Mouse (Mus musculus): ENCODE data around the gene Pkp4. TPM values are rescaled to one million over a fixed set of nuclear protein-coding genes. Genes with fewer than 3 reads are reported as not detected.

Pkp4 gene
- polyA plus RNA-seq, 1 experiment from 2014 or later: 15.0 TPM

DNA sequence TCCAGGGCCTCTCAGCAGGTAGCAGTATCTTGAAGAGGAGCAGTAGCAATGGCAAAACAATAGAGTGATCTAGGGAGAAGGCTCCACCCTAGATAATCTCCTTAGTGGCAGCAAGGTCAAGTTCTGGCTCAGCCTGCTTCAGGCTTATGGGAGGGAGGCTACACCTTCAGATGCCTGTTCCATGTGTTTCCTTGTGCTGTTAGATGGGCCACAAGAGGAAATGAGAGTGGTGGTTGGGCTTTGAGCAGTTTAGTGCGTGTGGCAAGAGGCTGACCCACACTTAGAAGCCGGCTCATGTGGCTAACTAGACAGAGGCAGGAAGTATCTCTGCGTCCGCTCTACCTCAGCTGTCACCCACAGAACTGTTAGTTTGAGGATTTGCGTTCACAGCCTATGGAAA, 70.9 kb downstream of the Pkp4 start:
- Histone ChIP-seq H3K4me3 (no peak overlapping the region), H3K9me3 (replicated peaks) (no peaks in the 10 kb centered on the region), H3K27me3 (ENCODE audit: low read depth, poor library complexity, severe bottlenecking) (no peaks in the 10 kb centered on the region), H3K4me1 (peaks cover 5% of the 10 kb centered on the region; the same call in 1 of the 2 replicates), H3K27ac (no peak overlapping the region), H3K36me3 (peaks cover 5% of the 10 kb centered on the region; the same call in 1 of the 2 replicates)
- WGBS: 89% methylated on average over 5 of the region's 5 CpGs
- DNase-seq (ENCODE audit: low spot score): no peak

DNA sequence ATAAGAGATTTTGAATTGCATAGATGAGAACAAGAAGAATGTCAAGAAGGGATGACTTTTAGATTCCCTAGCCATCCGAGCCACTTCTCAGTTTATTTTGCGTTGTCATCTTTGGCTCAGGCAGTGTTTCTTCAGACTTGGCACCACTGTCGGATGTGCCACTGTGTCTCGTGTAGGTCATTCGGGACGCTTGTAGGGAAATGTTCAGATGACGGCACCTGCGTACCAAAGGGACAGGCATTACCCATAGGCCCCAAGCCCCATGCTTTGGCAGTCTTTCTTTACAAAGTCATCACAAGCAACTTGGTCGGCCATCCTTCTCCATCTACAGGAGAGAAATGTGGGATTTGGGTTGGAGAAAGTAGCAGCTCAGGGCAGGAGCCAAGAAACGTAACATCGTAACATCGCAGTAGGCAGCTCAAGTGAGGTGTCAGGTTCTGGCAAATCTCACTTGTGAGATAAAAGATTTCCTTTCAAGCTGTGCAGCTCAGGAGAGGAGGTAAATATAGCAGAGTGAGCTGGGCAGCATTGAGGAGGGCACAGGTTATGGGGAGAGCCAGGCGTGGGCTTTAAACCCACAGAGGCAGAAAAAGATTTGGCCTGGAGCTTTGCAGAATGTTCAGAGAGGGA, 72.8 kb downstream of the Pkp4 start:
- Histone ChIP-seq H3K4me1 (peaks cover 5% of the 10 kb centered on the region; the same call in 1 of the 2 replicates), H3K27me3 (ENCODE audit: low read depth, poor library complexity, severe bottlenecking) (no peaks in the 10 kb centered on the region), H3K27ac (no peak overlapping the region), H3K9me3 (replicated peaks) (0 out of 2 replicates have a peak, but pooled peaks cover under 1% of the 10 kb centered on the region), H3K4me3 (no peak overlapping the region), H3K36me3 (peaks cover 7% of the 10 kb centered on the region; the same call in 1 of the 2 replicates)
- WGBS: 95% methylated on average over 13 of the region's 13 CpGs
- DNase-seq (ENCODE audit: low spot score): no peak

DNA sequence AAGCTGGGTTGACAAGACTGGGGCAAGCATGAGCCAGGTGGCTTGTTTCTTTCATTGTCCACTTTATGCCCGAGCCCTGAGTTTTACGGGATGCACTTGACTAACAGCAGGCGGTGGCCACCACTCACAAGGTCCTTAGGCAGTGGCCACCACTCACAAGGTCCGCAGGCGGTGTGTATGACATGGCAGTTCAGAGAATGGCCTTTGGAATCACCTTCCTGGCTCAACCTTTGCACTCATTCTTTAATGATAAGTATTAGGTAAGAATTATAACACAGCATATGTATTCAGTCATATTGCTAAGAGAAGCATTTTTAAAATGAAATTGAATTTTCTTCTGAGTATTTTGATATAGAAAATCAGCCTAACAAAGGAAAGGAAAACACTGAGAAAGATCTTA, 73.3 kb downstream of the Pkp4 start:
- WGBS: 93% methylated on average over 5 of the region's 5 CpGs

DNA sequence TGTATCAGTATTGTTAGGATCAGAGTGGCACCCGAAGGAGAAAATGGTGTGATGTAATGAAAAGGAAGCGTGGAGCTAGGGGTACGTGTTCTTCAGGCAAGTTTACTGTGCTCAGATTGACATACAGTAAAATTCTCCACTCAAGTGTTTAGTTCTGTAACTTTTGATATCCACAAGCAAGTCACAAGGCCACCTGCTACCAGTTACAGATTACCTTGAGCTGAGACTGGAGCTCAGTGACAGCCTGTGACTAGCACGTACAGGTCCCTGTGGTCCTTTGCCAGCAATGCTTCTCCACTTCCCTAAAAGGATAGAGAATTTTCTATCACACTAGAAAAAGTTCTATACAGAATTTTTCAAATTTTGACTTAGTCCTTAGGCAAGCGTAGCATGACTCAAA, 73.9 kb downstream of the Pkp4 start:
- 97% methylated on average over 5 of the region's 5 CpGs for WGBS
- Histone ChIP-seq H3K4me1 (peaks cover 5% of the 10 kb centered on the region; the same call in 1 of the 2 replicates), H3K9me3 (replicated peaks) (0 out of 2 replicates have a peak, but pooled peaks cover 2% of the 10 kb centered on the region), H3K27ac (no peak overlapping the region), H3K36me3 (peaks cover 9% of the 10 kb centered on the region; the same call in 1 of the 2 replicates), H3K4me3 (no peak overlapping the region), H3K27me3 (ENCODE audit: low read depth, poor library complexity, severe bottlenecking) (no peaks in the 10 kb centered on the region)
- no peak for DNase-seq (ENCODE audit: low spot score)

More for the DNA sequence above, 73.3 kb downstream of the Pkp4 start:
- H3K9me3 ChIP-seq (replicated peaks): 0 out of 2 replicates have a peak, but pooled peaks cover 2% of the 10 kb centered on the region
- no peak for DNase-seq (ENCODE audit: low spot score)
- no peaks in the 10 kb centered on the region for H3K27me3 ChIP-seq (ENCODE audit: low read depth, poor library complexity, severe bottlenecking)
- H3K4me3 ChIP-seq: no peak overlapping the region
- peaks cover 9% of the 10 kb centered on the region; the same call in 1 of the 2 replicates for H3K36me3 ChIP-seq
- no peak overlapping the region for H3K27ac ChIP-seq
- H3K4me1 ChIP-seq: peaks cover 5% of the 10 kb centered on the region; the same call in 1 of the 2 replicates

DNA sequence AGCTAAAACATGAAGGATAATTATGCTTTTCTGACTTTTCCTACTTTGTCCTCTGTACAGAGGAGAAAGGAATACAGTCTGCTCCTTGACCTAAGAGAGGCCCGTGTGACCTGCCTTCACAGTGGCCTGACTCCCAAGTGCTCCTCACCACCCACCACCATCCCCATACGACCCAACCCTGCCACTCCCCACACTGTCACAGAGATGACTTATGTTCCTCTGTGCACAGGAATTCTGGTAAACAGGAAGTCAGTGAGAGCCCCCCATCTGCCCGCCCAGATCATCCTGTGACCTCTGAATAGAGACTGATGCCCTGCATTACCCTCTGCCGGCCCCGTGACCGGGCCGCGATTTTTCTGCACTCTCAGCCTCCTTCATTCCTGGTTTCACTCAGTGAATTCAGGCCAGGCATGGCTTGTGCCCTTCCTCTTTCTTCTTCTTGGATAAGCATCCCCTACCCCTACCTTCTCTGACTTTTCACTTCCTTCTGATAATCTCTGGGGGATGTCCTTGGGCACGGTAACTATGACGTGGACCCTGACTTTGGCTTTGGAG, 79.3 kb downstream of the Pkp4 start:
- WGBS: 70% methylated on average over 10 of the region's 10 CpGs
- peaks cover 7% of the 10 kb centered on the region; the same call in 1 of the 2 replicates for H3K36me3 ChIP-seq

DNA sequence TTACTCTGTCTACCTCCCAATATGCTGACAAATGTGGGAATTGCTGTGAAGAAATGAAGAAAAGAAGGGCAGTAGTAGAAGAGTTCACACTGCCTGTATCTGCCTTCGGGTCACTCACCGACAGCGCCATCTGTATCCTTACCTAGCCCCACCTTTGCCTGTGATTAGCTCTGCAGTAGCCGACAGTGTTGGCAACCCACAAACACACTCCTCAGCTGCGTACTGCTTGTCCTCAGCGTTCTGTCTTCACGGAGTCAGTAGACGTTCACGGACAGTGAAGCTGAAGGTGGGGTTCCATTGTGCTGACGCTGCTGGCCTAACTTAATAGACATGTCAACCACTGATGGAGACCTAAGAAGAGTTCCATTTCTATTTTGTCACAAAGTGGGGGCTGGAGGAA, 81.5 kb downstream of the Pkp4 start:
- Histone ChIP-seq H3K36me3 (peaks cover 7% of the 10 kb centered on the region; the same call in 1 of the 2 replicates), H3K27me3 (ENCODE audit: low read depth, poor library complexity, severe bottlenecking) (no peaks in the 10 kb centered on the region), H3K9me3 (replicated peaks) (0 out of 2 replicates have a peak, but pooled peaks cover 2% of the 10 kb centered on the region), H3K4me3 (no peak overlapping the region), H3K27ac (no peak overlapping the region), H3K4me1 (peaks cover 11% of the 10 kb centered on the region)
- WGBS: 93% methylated on average over 10 of the region's 10 CpGs
- no peak for DNase-seq (ENCODE audit: low spot score)

More for the DNA sequence above, 79.3 kb downstream of the Pkp4 start:
- no peak overlapping the region for H3K27ac ChIP-seq
- no peaks in the 10 kb centered on the region for H3K27me3 ChIP-seq (ENCODE audit: low read depth, poor library complexity, severe bottlenecking)
- 0 out of 2 replicates have a peak, but pooled peaks cover 2% of the 10 kb centered on the region for H3K9me3 ChIP-seq (replicated peaks)
- H3K4me3 ChIP-seq: no peak overlapping the region
- H3K4me1 ChIP-seq: peaks cover 11% of the 10 kb centered on the region
- no peak for DNase-seq (ENCODE audit: low spot score)

DNA sequence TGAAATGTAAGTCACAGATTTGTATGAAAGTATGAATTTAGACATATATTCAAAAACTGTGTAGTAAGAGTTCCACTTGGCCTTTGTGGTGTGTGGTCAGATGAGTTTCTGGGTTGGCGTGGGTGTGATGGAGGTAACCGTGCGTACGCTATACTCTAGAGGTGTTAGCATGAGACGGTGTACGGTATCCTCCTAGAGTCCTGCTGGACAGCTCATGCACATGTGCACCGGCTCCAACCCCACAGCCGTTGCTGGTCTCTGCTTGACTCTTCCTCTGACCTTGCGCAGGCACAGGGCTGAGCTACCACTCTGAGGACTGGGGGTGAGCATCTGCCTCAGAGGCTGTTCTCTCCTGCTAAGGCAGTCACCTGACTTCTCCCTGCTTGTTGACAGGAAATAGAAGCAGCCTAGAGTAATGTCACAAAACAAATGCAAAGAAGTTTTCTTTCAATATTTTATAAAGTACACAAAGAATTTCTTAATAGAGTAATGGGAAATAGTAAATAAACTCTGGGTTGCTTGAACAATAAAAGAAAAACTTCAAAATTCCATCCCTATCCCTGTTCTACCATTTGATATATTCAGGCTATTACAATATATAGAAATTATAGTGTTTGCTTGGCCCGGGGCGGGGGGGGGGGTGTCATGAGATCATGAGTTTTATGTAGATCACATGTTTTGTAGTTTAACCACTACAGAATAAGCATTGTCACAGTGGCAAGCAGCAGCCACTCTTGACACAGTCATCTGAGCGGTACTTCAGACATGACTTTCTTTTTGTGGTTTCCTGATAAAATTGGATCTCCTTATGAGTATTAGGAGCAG, 83.8 kb downstream of the Pkp4 start:
- Histone ChIP-seq H3K36me3 (0 out of 2 replicates have a peak, but pooled peaks cover 3% of the 10 kb centered on the region), H3K9me3 (replicated peaks) (no peaks in the 10 kb centered on the region), H3K4me3 (no peak overlapping the region), H3K4me1 (peaks cover 11% of the 10 kb centered on the region), H3K27me3 (ENCODE audit: low read depth, poor library complexity, severe bottlenecking) (no peaks in the 10 kb centered on the region), H3K27ac (no peak overlapping the region)
- 97% methylated on average over 12 of the region's 12 CpGs for WGBS
- DNase-seq (ENCODE audit: low spot score): no peak

DNA sequence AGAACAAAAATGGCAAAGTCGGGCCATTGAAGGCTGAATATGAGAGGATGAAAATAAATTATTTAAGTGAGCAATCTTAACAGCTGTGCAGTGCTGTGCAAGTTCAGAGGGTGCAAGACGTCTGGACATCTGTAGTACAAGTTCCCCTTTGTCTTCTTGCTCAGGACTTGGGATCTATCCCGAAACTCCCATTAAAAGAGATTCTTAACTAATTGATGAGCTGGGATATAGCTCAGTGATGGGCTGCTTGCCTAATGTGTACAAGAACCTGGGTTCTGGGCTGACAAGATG, 84.4 kb downstream of the Pkp4 start:
- no peaks in the 10 kb centered on the region for H3K27me3 ChIP-seq (ENCODE audit: low read depth, poor library complexity, severe bottlenecking)
- no peak overlapping the region for H3K27ac ChIP-seq
- peaks cover 8% of the 10 kb centered on the region for H3K4me1 ChIP-seq
- no peak for DNase-seq (ENCODE audit: low spot score)
- no peaks in the 10 kb centered on the region for H3K9me3 ChIP-seq (replicated peaks)
- 89% methylated on average over 3 of the region's 3 CpGs for WGBS
- no peak overlapping the region for H3K4me3 ChIP-seq
- 0 out of 2 replicates have a peak, but pooled peaks cover 3% of the 10 kb centered on the region for H3K36me3 ChIP-seq

DNA sequence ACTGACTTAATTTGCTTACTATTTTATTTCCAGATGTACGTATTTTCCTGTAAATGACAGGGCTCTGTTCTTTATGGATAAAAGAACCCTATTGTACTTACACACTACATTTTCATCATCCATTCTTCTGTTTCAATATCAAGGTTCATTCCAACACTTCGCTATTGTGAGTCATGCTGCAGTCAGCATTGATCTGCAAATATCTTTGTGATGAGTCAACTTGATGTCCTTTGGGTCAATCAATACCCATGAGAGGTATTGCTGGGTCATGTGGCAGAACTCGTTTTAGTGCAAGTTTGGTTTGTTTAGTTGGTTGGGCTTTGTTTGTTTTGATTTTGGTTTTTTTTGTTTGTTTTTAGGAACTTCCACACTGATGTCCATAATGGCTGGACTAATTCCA, 88.2 kb downstream of the Pkp4 start:
- 91% methylated on average over 3 of the region's 3 CpGs for WGBS

DNA sequence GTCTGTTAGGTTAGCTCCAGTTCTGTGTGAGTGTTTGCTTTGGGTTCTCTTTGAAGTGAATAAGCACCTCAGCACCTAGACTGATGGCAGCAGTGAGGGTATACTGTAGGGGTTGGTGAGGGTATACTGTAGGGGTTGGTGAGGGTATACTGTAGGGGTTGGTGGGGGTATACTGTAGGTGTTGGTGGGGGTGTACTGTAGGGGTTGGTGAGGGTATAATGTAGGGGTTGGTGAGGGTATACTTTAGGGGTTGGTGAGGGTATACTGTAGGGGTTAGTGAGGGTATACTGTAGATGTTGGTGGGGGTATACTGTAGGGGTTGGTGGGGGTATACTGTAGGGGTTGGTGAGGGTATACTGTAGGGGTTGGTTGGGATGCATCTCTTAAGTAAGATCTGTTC, 92.2 kb downstream of the Pkp4 start:
- no peak overlapping the region for H3K27ac ChIP-seq
- no peaks in the 10 kb centered on the region for H3K9me3 ChIP-seq (replicated peaks)
- no peaks in the 10 kb centered on the region for H3K36me3 ChIP-seq
- no peaks in the 10 kb centered on the region for H3K4me1 ChIP-seq
- no peak overlapping the region for H3K4me3 ChIP-seq
- no peaks in the 10 kb centered on the region for H3K27me3 ChIP-seq (ENCODE audit: low read depth, poor library complexity, severe bottlenecking)
- no peak for DNase-seq (ENCODE audit: low spot score)

More for the DNA sequence above, 88.2 kb downstream of the Pkp4 start:
- no peak for DNase-seq (ENCODE audit: low spot score)
- Histone ChIP-seq H3K27ac (no peak overlapping the region), H3K27me3 (ENCODE audit: low read depth, poor library complexity, severe bottlenecking) (no peaks in the 10 kb centered on the region), H3K4me1 (no peaks in the 10 kb centered on the region), H3K36me3 (no peaks in the 10 kb centered on the region), H3K9me3 (replicated peaks) (no peaks in the 10 kb centered on the region), H3K4me3 (no peak overlapping the region)

DNA sequence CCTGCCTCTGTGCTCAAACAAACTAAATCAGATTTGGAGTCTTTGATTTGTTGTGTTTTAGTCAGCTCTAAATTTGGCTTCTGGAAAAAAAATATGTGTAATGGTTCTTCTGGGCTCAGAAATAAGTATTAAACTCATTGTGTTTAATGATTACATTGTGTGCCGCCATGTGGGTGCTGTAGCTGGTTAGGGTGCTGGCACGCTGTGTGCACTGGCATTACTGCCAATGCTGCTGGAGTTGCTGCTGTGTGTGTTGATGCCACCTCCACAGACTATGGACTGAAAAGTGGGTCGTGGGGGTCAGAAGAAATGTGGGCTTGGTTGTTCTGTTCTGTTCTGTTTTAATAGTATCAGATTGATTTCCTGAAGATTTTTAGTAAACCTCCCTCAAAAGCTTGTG, 92.8 kb downstream of the Pkp4 start:
- H3K4me1 ChIP-seq: 0 out of 2 replicates have a peak, but pooled peaks cover under 1% of the 10 kb centered on the region
- DNase-seq (ENCODE audit: low spot score): no peak
- no peaks in the 10 kb centered on the region for H3K9me3 ChIP-seq (replicated peaks)
- no peak overlapping the region for H3K27ac ChIP-seq
- H3K4me3 ChIP-seq: no peak overlapping the region
- H3K27me3 ChIP-seq (ENCODE audit: low read depth, poor library complexity, severe bottlenecking): no peaks in the 10 kb centered on the region
- 100% methylated on average over 3 of the region's 3 CpGs for WGBS
- no peaks in the 10 kb centered on the region for H3K36me3 ChIP-seq

DNA sequence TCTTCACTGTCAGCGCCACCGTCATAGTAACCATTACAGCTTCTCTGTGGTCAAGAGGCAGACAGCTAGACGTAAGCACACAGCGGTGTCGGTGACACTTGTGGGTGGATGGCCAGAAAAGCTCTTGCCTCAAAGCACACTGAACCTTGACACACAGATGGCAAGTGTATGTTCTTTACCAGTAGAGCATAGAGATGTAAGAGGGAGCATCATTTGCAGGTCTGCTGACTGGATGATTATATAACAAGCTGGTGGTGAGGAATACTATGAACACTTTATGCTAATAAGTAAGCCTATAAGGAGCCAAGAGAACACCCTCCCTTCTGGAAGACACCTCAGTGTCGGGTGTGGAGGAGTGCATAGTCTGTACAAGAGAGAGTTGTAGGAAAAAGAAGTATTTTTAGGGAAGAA, 98.2 kb downstream of the Pkp4 start:
- no peak overlapping the region for H3K4me3 ChIP-seq
- H3K27me3 ChIP-seq (ENCODE audit: low read depth, poor library complexity, severe bottlenecking): no peaks in the 10 kb centered on the region
- no peak overlapping the region for H3K27ac ChIP-seq
- WGBS: 86% methylated on average over 6 of the region's 6 CpGs
- H3K36me3 ChIP-seq: no peaks in the 10 kb centered on the region
- H3K9me3 ChIP-seq (replicated peaks): no peaks in the 10 kb centered on the region
- peaks cover 5% of the 10 kb centered on the region; the same call in 1 of the 2 replicates for H3K4me1 ChIP-seq
- no peak for DNase-seq (ENCODE audit: low spot score)

DNA sequence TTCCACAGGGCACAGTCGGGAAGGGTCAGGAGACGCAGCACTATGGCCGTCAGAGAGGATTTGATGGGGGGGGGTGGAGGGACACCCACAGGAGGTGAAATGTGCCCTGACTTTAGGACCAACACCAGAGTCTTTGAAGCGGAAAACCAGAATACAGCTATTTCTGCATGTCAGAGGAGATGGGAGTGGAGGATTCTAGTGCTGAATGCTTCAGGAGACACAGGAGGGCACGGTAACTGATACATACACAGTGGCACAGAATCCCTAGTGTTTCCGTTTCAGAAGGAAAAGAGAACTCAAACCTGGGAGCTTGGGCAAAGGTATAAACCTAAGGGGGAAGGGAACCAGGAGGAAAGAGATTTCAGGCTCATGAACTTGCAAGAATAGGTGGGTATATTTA, 98.7 kb downstream of the Pkp4 start:
- Histone ChIP-seq H3K27me3 (ENCODE audit: low read depth, poor library complexity, severe bottlenecking) (no peaks in the 10 kb centered on the region), H3K9me3 (replicated peaks) (no peaks in the 10 kb centered on the region), H3K4me3 (no peak overlapping the region), H3K36me3 (no peaks in the 10 kb centered on the region), H3K4me1 (peaks cover 5% of the 10 kb centered on the region; the same call in 1 of the 2 replicates), H3K27ac (no peak overlapping the region)
- no peak for DNase-seq (ENCODE audit: low spot score)
- WGBS: 90% methylated on average over 6 of the region's 6 CpGs

Data from limb, embryonic 10.5 days (tissue).